In the genomic region with DNA sequence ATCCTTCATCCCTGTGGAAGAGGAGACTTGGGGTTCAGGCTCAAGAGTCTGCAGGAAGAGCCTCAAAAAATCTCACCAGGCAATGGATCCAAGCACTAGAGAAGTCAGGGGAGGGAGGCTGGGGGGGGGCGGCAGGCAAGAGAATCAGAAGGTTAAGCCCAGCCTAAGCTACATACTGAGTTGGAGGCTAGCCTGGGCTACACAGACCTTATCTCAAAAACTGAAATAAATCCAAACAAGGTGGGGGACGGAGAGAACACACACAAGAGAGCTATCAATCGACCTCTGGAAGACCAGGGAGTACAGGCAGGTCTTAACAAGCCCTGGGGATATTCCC, we compare ENCODE assay signal across 16 mouse cellular contexts. TPM values are rescaled to one million over a fixed set of nuclear protein-coding genes. Genes with fewer than 3 reads are reported as not detected.
DNase-seq lines count a peak whose midpoint lies in the region; ATAC-seq and TF ChIP-seq lines count a peak whose summit lies in the region.
"Had no signal": no experiment of that assay in that cellular context is flagged by ENCODE, and none has a peak within 500 bp of the region (broad histone marks: within the 10 kb centered on the region; RNA-seq: fewer than 3 reads in every experiment).

No protein-coding gene starts in this region.

- TF ChIP-seq EP300 in heart, adult 2 months (IDR thresholded peaks at IDR 0.05; ENCODE audit: insufficient read depth, low read depth, low read length), result no peak

- ATAC-seq in heart, embryonic 11.5 days (replicated peaks; ENCODE audit: insufficient number of reproducible peaks, low FRiP score, low TSS enrichment), result no peak
- ATAC-seq: forebrain, embryonic 13.5 days; hindbrain, postnatal 0 days had no signal

- H3K4me1 ChIP-seq in heart, embryonic 11.5 days (ENCODE audit: control insufficient read depth, insufficient read depth, low read length), result no peaks in the 10 kb centered on the region; the same call in 1 of the 2 replicates
- peaks cover 4% of the 10 kb centered on the region for H3K4me1 ChIP-seq in heart, adult 2 months (ENCODE audit: control insufficient read depth, insufficient read depth, low read length)
- H3K4me1 ChIP-seq in spleen, adult 2 months (ENCODE audit: control insufficient read depth, insufficient read depth, insufficient read length), result peaks cover 32% of the 10 kb centered on the region; the same call in 1 of the 2 replicates
- peaks cover 21% of the 10 kb centered on the region for H3K4me1 ChIP-seq in embryonic facial prominence, embryonic 10.5 days
- H3K4me1 ChIP-seq in small intestine, adult 2 months (ENCODE audit: control insufficient read depth, insufficient read depth, insufficient read length, low read length), result peaks cover 44% of the 10 kb centered on the region

- H3K27ac ChIP-seq in heart, embryonic 11.5 days (ENCODE audit: low read depth, low read length), result peak overlapping the region; percentile 82
- no peak overlapping the region for H3K27ac ChIP-seq in heart, adult 2 months
- H3K27ac ChIP-seq in spleen, adult 2 months (ENCODE audit: insufficient read depth, low read length), result peak overlapping the region; percentile 93
- no peak overlapping the region; the same call in 1 of the 2 replicates for H3K27ac ChIP-seq in embryonic facial prominence, embryonic 10.5 days (replicated peaks)
- H3K27ac ChIP-seq in small intestine, adult 2 months (ENCODE audit: insufficient read depth, low read depth, low read length), result peak overlapping the region; percentile 94
- H3K27ac ChIP-seq: forebrain, embryonic 13.5 days had no signal

- TF ChIP-seq CTCF in heart, adult 2 months (IDR thresholded peaks at IDR 0.05), result no peak
- TF ChIP-seq CTCF in spleen, adult 2 months (IDR thresholded peaks at IDR 0.05; ENCODE audit: extremely low read depth, insufficient read depth, insufficient read length, insufficient replicate concordance), result no peak
- no peak for TF ChIP-seq CTCF in small intestine, adult 2 months (IDR thresholded peaks at IDR 0.05; ENCODE audit: extremely low read depth, insufficient read length, insufficient replicate concordance, low read depth, low read length)

- H3K27me3 ChIP-seq in heart, embryonic 11.5 days (ENCODE audit: control insufficient read depth, insufficient read depth, low read length), result peaks cover 3% of the 10 kb centered on the region; the same call in 1 of the 2 replicates
- no peaks in the 10 kb centered on the region for H3K27me3 ChIP-seq in heart, adult 2 months (ENCODE audit: control insufficient read depth, insufficient read depth, low read length)
- H3K27me3 ChIP-seq in spleen, adult 2 months (ENCODE audit: control insufficient read depth, insufficient read depth, low read length), result no peaks in the 10 kb centered on the region
- peaks cover 10% of the 10 kb centered on the region for H3K27me3 ChIP-seq in embryonic facial prominence, embryonic 10.5 days (replicated peaks; ENCODE audit: low read depth, poor library complexity, severe bottlenecking)
- no peaks in the 10 kb centered on the region for H3K27me3 ChIP-seq in small intestine, adult 2 months (ENCODE audit: control insufficient read depth, insufficient read depth, low read length)

- H3K4me2 ChIP-seq in heart, embryonic 11.5 days, result peak overlapping the region; percentile 54
- H3K4me2 ChIP-seq: forebrain, embryonic 13.5 days; limb, embryonic 12.5 days had no signal

- TF ChIP-seq POLR2A in heart, adult 2 months (IDR thresholded peaks at IDR 0.05; ENCODE audit: insufficient read depth, low read depth, low read length), result no peak
- TF ChIP-seq POLR2A in spleen, adult 2 months (IDR thresholded peaks at IDR 0.05; ENCODE audit: low read depth, low read length), result no peak
- TF ChIP-seq POLR2A in small intestine, adult 2 months (IDR thresholded peaks at IDR 0.05; ENCODE audit: low read depth, low read length), result no peak

- intact Hi-C loops in heart, adult 2 months (cut with DNase I), result no loop called here

- H3K9ac ChIP-seq in heart, embryonic 11.5 days (ENCODE audit: low read depth, low read length), result peak overlapping the region; percentile 77
- H3K9ac ChIP-seq in heart, adult 2 months (ENCODE audit: low read depth, low read length), result no peak overlapping the region
- H3K9ac ChIP-seq: forebrain, embryonic 13.5 days; limb, embryonic 12.5 days had no signal

- H3K36me3 ChIP-seq in heart, embryonic 11.5 days (ENCODE audit: control insufficient read depth, insufficient read depth, low read length), result no peaks in the 10 kb centered on the region
- H3K36me3 ChIP-seq in heart, adult 2 months (ENCODE audit: control insufficient read depth, insufficient read depth, low read length), result no peaks in the 10 kb centered on the region
- no peaks in the 10 kb centered on the region for H3K36me3 ChIP-seq in spleen, adult 2 months (ENCODE audit: control insufficient read depth, insufficient read depth, low read length)
- no peaks in the 10 kb centered on the region for H3K36me3 ChIP-seq in embryonic facial prominence, embryonic 10.5 days (replicated peaks)
- H3K36me3 ChIP-seq in small intestine, adult 2 months (ENCODE audit: control insufficient read depth, insufficient read depth, low read length), result no peaks in the 10 kb centered on the region
- H3K36me3 ChIP-seq: limb, embryonic 12.5 days had no signal

- peak overlapping the region; percentile 32; the same call in 1 of the 2 replicates for H3K4me3 ChIP-seq in heart, embryonic 11.5 days (ENCODE audit: low read depth, low read length)
- no peak overlapping the region for H3K4me3 ChIP-seq in heart, adult 2 months
- peak overlapping the region; percentile 59 for H3K4me3 ChIP-seq in spleen, adult 2 months (ENCODE audit: extremely low read depth, insufficient read depth, insufficient read length)
- H3K4me3 ChIP-seq in embryonic facial prominence, embryonic 10.5 days, result peak overlapping the region; percentile 33; the same call in 1 of the 2 replicates
- H3K4me3 ChIP-seq in small intestine, adult 2 months (ENCODE audit: low read depth, low read length), result peak overlapping the region; percentile 76
- H3K4me3 ChIP-seq: forebrain, embryonic 13.5 days; limb, embryonic 12.5 days had no signal

- DNase-seq in heart, adult 2 months, result no peak
- DNase-seq in spleen, adult 2 months (ENCODE audit: low read depth in 1 of 2, low spot score in 2 of 2), result no peak
- DNase-seq in spleen, postnatal 14 days (ENCODE audit: low spot score in 2 of 2), result no peak
- DNase-seq in embryonic facial prominence, embryonic 10.5 days (ENCODE audit: low spot score), result no peak
- DNase-seq in B cell, adult 2 months, result no peak
- DNase-seq in frontal cortex, postnatal 25 days (ENCODE audit: low spot score in 2 of 2), result no peak
- DNase-seq: adrenal gland, postnatal 36 days; cerebellum, adult 18-20 months; gastrocnemius, postnatal 14 days had no signal

- no peaks in the 10 kb centered on the region for H3K9me3 ChIP-seq in heart, embryonic 11.5 days (replicated peaks; ENCODE audit: control insufficient read depth, low read length)
- no peaks in the 10 kb centered on the region for H3K9me3 ChIP-seq in embryonic facial prominence, embryonic 10.5 days
- H3K9me3 ChIP-seq: forebrain, embryonic 13.5 days; limb, embryonic 12.5 days had no signal

- no peaks in the 10 kb centered on the region for H3K79me2 ChIP-seq in heart, adult 2 months (replicated peaks; ENCODE audit: control insufficient read depth, insufficient read depth, low read length)

- 59% methylated on average over 3 of the region's 3 CpGs for WGBS in heart, embryonic 11.5 days (ENCODE audit: insufficient replicate concordance)
- WGBS in heart, adult 2 months, result 67% methylated on average over 3 of the region's 3 CpGs
- 27% methylated on average over 3 of the region's 3 CpGs for WGBS in spleen, adult 2 months
- WGBS in embryonic facial prominence, embryonic 10.5 days, result 69% methylated on average over 3 of the region's 3 CpGs
- WGBS in small intestine, adult 2 months, result 20% methylated on average over 3 of the region's 3 CpGs

RNA-seq across cellular contexts. Expression of gene Kcnn4, which starts 1.7 kb away (rescaled TPM):
- polyA plus RNA-seq in heart, embryonic 11.5 days (2014; fragmentation: Nextera tagmentation; extraction: Ambion mirVana), result 9.9 and 11.2 TPM in 2 replicates
- 1 to 10 TPM in 1 of 2 experiments, under 1 TPM in 1; 0.91 to 1.1 TPM for total RNA-seq in heart, adult 2 months (2021)
- polyA plus RNA-seq in heart, adult 2 months (2012; rRNA removed), result 1.2 and 1.9 TPM in 2 replicates
- 102 and 133 TPM in 2 replicates for polyA plus RNA-seq in spleen, adult 2 months (2012; rRNA removed)
- 3.0 and 3.5 TPM in 2 replicates for polyA plus RNA-seq in embryonic facial prominence, embryonic 10.5 days (2016; fragmentation: Nextera tagmentation; extraction: Ambion mirVana)
- 61.9 and 95.5 TPM in 2 replicates for polyA plus RNA-seq in small intestine, adult 2 months (2012; rRNA removed)

RNA-seq across cellular contexts. Expression of gene Lypd5, which starts 22.8 kb away (rescaled TPM):
- not detected in 2 replicates for polyA plus RNA-seq in heart, embryonic 11.5 days (2014; fragmentation: Nextera tagmentation; extraction: Ambion mirVana)
- not detected for total RNA-seq in heart, adult 2 months (2021)
- not detected in 2 replicates for polyA plus RNA-seq in heart, adult 2 months (2012; rRNA removed)
- polyA plus RNA-seq in spleen, adult 2 months (2012; rRNA removed), result not detected in 2 replicates
- not detected in 2 replicates for polyA plus RNA-seq in embryonic facial prominence, embryonic 10.5 days (2016; fragmentation: Nextera tagmentation; extraction: Ambion mirVana)
- 0.06 TPM in 1 of 2 replicates, not detected in the other for polyA plus RNA-seq in small intestine, adult 2 months (2012; rRNA removed)
- total RNA-seq: adrenal gland, postnatal 36 days; gastrocnemius, postnatal 14 days; hindbrain, postnatal 0 days; layer of hippocampus, postnatal 25 days; monocyte, adult 5-6 weeks had no signal
- polyA plus RNA-seq: forebrain, embryonic 13.5 days; limb, embryonic 12.5 days had no signal

RNA-seq across cellular contexts. Expression of gene Smg9, which starts 27.6 kb away (rescaled TPM):
- 17.5 and 21.2 TPM in 2 replicates for polyA plus RNA-seq in heart, embryonic 11.5 days (2014; fragmentation: Nextera tagmentation; extraction: Ambion mirVana)
- 1 to 10 TPM; 5.9 to 6.6 TPM for total RNA-seq in heart, adult 2 months (2021)
- 19.2 and 21.4 TPM in 2 replicates for polyA plus RNA-seq in heart, adult 2 months (2012; rRNA removed)
- 55.7 and 83.3 TPM in 2 replicates for polyA plus RNA-seq in spleen, adult 2 months (2012; rRNA removed)
- 25.8 and 26.3 TPM in 2 replicates for polyA plus RNA-seq in embryonic facial prominence, embryonic 10.5 days (2016; fragmentation: Nextera tagmentation; extraction: Ambion mirVana)
- polyA plus RNA-seq in small intestine, adult 2 months (2012; rRNA removed), result 29.9 and 54.2 TPM in 2 replicates

RNA-seq across cellular contexts. Expression of gene Tescl, which starts 38.0 kb away (rescaled TPM):
- not detected in 2 replicates for polyA plus RNA-seq in heart, embryonic 11.5 days (2014; fragmentation: Nextera tagmentation; extraction: Ambion mirVana)
- not detected for total RNA-seq in heart, adult 2 months (2021)
- polyA plus RNA-seq in heart, adult 2 months (2012; rRNA removed), result 0.35 and 0.66 TPM in 2 replicates
- 0.18 and 0.26 TPM in 2 replicates for polyA plus RNA-seq in spleen, adult 2 months (2012; rRNA removed)
- polyA plus RNA-seq in embryonic facial prominence, embryonic 10.5 days (2016; fragmentation: Nextera tagmentation; extraction: Ambion mirVana), result 0.17 TPM in 1 of 2 replicates, not detected in the other
- 0.15 TPM in 1 of 2 replicates, not detected in the other for polyA plus RNA-seq in small intestine, adult 2 months (2012; rRNA removed)
- total RNA-seq: gastrocnemius, postnatal 14 days; hindbrain, postnatal 0 days; layer of hippocampus, postnatal 25 days had no signal
- polyA plus RNA-seq: forebrain, embryonic 13.5 days had no signal

RNA-seq across cellular contexts. Expression of gene Zfp94, which starts 55.3 kb away (rescaled TPM):
- polyA plus RNA-seq in heart, embryonic 11.5 days (2014; fragmentation: Nextera tagmentation; extraction: Ambion mirVana), result 4.6 and 6.1 TPM in 2 replicates
- 1 to 10 TPM; 1.9 to 2.7 TPM for total RNA-seq in heart, adult 2 months (2021)
- polyA plus RNA-seq in heart, adult 2 months (2012; rRNA removed), result 3.4 and 3.8 TPM in 2 replicates
- 6.5 and 8.2 TPM in 2 replicates for polyA plus RNA-seq in spleen, adult 2 months (2012; rRNA removed)
- 13.8 and 13.9 TPM in 2 replicates for polyA plus RNA-seq in embryonic facial prominence, embryonic 10.5 days (2016; fragmentation: Nextera tagmentation; extraction: Ambion mirVana)
- polyA plus RNA-seq in small intestine, adult 2 months (2012; rRNA removed), result 0.84 and 1.5 TPM in 2 replicates

Comparison
In these comparisons a context has a peak if more than half of its experiments do, and no peak if none do; other contexts are left out.
1. H3K27ac ChIP-seq: peak in heart, embryonic 11.5 days (single experiment), spleen, adult 2 months (single experiment) and small intestine, adult 2 months (single experiment); none in heart, adult 2 months (single experiment) and embryonic facial prominence, embryonic 10.5 days (single experiment).